Mouse (Mus musculus) cerebellum, adult 11 months (tissue): ENCODE results near the gene Trim62.

Experiments
- DNase-seq: peaks from one replicate; pipeline ENCODE4 v3.0.0; 2022

The Trim62 gene

DNA sequence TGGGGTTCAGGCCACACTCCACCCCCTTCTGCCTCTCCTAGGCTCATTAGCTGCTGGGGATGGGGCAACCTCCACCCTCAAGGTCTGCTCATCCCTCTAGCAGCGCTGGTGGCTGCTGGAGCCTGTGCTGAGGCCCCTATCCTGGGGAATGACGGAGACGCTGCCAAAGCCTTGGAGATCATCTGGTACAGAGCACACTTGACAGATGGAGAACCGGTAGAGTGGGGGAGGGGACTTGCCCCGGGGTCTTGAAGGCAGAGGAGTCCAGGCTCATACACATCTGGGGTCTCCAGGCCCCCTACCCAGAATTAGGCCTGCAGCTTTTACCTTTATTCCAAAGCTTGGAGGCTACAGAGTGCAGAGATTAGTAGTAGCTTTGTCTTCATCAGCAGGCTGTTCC is 3.2 kb downstream of the Trim62 start:
- peak; percentile 73 for DNase-seq

DNA sequence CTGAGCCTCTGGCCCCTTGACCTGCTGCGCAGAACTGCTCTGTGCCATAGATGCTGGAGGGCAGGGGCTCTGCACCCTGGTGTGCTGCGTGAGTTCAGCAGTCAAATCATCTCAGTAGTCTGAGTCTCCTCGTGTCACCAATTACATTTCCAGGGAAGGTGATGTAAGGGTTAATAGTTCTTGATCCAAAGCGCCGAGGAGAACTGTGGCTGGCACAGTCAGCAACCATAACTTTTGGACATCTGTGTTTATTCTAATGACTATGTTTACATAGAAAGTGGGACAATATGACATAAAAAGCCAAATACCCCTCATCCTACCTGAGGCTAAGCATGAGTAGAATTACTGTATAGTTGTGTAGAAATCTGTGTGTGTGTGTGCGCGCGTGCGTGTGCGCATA is 3.6 kb downstream of the Trim62 start:
- DNase-seq, result no peak

DNA sequence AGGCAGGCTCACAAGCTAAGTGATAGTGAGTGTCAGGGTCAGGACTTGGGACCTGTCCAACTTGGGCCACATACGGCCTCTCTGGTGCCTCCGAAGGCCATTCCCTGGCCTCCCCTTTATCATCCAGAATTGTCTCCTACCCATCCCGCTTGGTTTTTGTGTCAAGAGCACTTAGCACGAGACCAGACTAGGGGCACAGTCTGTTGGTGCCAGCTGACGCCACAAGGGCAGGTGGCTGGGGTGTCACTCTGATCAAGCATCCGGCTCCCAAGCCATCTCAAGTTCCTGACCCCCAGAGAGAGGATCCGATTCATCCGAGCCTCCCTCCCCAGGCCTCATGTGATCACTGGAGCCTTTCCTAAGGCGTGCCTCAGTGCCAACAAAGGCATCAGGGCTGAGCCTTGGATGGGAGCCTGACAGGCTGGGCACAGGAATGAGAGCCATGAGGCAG is 4.3 kb downstream of the Trim62 start:
- DNase-seq, result peak; percentile 91

DNA sequence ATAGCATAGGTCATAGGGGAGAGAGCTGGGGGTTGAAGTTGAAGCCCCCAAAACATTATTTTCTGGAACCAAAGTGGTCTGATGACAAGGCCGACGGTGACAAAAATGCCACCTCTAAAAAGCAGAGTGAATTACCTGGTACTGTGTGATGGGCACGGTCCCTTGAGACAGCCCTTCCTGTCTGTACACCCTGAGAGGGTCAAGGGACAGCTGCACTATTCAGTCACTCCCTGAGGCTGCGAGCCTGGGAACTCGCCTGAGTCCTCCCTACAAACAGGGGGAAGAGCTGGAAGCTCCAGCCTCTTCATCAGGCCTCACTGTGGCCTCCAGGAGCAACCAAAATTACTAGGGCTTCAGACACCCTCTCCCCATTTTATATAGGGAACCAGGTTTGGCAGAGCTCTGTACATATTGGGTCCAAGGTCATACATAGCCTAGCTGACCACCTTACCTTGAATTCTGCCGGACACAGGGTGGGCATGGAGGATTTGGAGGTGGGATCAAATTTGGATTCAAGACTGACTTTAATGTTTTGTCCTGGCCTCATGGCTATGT is 5.1 kb downstream of the Trim62 start:
- DNase-seq, result peak; percentile 37

DNA sequence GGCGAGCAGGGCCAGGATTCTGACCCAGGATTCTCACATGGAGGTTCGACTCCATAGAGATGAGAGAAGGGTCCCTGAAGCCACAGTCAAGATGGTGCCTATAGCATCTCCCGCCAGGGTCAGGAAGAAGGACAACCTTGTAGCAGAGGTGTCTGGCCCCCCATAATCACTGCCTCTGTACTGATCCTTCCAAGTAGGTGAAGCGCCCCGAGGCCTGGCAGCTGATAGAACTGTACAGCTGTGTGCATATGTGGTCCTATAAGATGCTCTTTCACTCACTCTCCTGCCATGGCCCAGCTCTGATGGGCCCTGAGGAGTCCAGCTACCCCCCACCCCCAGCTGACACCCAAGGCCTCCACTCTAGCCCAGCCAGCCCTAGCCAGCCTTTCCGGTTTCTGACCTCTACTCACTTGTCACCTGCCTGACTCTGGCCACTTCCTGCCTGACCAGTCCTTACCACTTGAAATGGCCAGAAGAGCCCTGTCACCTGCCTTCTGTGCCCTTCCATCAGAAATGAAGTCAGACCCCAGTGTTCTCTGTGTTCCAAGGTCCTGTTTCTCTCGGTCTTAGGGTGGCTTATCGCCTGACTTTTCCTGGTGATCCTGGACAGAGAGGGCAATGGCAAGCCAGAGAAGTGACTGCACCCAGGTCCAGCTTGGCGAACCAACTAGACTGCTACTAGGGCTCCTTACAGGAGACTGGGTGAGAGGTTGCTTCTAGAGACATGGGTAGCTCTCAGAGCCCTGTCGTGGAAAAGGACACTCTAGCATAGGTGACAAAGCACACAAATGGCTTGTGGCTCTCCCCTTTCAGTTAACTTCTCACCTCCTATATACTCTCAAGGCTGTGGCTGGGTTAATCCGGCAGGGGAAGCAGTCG is 6.6 kb downstream of the Trim62 start:
- DNase-seq, result peak; percentile 37

DNA sequence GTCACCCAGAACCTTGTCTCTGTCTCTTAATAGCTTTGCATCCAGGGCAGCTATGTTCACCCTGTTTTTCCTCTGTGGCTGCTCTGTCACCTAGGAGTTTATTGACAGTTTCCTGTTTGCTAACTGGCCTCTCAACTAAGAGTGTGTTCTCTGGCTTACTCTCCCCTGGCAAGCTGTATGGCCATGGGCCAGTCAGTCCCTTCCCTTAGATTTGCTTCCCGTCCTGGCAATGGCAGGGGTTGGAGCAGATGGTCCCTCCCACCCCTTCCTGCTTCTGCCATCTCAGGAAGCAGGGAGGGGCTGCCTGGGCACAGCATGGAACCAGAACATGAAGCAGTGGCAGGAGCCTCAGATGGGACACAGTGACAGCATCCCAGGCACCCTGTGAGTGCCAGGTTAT is 7.8 kb downstream of the Trim62 start:
- DNase-seq, result peak; percentile 93

DNA sequence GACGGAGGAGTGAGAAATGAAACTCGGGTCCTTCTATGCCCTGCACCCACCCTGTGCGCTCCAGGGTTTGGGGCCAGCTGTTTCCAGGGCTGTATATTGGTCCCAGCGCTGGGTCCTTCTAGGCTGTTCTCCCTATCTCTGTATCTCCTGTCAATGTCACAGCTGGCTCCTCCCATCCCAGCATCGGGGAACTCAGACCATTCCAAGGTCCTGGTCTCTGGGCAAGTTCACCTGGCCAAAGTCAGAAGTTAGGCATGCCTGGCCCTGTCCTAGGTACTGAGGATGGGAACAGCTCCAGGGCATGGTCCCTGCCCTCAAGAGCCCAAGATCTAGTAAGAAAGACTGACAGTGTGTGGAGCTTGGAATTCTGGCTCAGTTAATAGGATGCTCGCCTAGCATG is 8.4 kb downstream of the Trim62 start:
- no peak for DNase-seq

DNA sequence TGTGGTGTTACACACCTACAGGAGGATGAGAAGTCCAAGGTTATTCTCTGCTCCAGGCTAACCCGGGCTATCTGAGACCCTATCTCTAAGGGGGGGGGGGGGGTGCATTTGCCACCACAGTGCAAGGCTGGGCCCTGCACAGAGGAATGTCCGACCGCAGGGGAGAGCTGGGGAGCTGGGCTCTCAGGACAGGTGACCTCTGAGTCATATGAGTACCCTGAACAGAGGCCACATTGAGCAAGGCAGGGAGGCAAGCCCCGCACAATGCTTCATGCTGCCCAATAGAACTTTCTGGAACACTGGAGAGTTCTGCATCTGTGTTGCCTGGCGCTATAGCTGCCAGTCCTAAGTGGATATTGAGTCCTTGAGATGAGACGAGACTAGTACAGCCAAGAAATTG is 8.8 kb downstream of the Trim62 start:
- DNase-seq, result peak; percentile 24

DNA sequence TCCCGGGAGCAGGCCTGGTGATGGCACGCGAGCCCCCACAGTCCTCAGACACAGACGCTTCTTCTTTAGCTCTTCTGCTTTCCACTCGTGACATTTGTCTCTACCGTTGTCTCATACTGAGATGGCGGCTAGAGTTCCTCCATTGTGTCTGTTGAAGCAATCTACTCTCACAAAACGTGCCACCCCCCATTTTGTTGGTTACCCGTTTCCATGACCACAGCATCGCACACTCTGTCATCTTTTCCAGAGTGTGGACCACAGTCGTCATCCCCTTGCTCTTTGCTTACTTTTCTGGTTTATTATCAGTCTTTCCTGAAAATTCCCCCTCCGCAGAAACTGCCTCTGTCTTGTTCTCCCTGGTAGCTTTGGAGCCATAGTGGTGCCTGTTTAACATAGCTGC is 10.7 kb downstream of the Trim62 start:
- DNase-seq, result peak; percentile 28

DNA sequence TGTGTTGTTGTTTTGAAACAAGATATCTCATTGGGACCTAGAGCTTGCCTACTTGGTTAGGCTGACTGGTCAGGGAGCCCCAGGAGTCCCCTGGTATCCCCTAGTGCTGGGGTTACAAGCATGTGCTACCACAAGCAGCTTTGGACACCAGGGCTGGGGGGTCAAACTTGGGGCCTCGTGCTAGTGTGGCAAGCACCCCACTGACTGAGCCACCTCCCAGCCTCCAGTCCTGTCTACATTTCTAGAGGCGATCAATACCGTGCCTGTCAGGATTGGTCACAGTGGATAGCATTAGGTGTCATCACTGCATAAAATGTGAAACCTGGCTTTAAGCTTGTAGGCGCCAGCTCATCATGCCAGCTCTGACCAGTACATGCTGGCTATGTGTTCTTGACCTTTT is 12.5 kb downstream of the Trim62 start:
- DNase-seq, result no peak

DNA sequence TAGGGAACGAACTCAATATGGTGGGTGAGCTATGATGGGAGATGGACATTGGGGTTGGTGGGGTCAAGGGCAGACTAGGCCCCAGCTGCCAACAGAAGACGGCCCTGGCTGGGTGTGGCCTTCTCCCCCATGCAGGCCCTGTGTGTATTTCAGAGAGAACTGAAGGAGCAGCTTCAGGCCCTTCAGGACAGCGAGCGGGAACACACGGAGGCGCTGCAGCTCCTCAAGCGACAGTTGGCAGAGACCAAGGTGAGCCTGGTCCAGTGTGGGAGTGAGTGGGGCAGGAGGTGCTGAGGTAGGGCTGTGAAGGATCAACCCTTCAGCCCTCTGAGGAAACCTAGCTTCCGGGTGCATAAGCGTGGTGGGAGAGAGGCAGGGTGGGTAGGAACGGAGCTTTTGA is 13.3 kb downstream of the Trim62 start:
- no peak for DNase-seq

DNA sequence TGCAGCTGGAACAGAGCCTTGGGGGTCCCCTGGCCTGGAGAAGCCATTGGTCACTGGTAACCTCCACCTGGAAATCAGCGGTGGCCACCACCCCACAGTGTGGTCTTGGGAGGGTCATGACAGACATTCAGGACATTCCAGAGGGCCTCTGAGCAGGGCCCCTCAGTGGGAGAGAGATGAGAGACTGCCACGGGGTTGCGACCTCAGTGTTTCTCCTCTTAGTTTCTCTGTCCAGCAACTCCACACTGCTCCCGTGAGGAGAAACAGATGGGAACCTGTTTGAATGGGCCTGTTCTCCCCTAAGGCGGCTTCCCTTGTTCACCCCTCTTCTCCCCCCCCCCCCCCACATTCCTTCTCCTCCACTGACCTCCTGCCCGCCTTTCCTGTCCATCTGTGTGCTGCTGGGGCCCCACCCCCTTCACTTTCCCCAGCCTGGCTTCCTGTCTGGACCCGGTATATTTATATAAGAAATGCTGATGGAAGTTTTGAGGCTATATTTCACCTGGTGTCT is 14.6 kb downstream of the Trim62 start:
- DNase-seq, result peak; percentile 64

DNA sequence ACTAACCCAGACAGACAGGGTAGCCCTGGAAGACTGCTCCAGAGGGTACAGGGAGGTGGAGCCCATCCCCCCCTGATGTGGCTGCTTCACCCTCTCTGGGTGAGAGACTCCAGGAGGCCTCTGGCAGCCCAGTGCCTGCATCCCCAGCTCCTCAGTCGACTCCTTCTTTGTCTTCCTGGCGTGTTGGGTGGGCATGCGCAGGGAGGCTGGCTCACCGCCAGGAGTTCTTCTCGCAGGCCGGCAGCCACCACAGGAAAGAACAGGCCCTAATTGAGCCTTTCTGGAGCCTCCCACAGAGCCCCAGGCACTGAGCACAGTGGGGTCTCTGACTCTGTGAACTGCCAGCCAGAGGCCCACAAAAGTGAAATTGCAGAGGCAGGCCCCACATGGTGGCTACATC is 16.0 kb downstream of the Trim62 start:
- DNase-seq, result peak; percentile 79

DNA sequence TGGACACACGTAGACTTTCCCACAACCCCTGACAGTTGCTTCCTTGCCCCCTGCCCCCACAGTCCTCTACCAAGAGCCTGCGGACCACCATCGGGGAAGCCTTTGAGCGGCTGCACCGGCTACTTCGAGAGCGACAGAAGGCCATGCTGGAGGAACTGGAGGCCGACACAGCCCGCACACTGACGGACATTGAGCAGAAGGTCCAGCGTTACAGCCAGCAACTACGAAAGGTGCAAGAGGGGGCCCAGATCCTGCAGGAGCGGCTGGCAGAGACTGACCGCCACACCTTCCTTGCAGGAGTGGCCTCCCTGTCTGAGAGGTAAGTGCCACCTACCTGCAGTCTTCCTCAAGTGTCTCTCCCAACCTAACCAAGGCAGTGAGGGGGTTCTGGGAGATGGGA is 17.1 kb downstream of the Trim62 start:
- peak; percentile 31 for DNase-seq

DNA sequence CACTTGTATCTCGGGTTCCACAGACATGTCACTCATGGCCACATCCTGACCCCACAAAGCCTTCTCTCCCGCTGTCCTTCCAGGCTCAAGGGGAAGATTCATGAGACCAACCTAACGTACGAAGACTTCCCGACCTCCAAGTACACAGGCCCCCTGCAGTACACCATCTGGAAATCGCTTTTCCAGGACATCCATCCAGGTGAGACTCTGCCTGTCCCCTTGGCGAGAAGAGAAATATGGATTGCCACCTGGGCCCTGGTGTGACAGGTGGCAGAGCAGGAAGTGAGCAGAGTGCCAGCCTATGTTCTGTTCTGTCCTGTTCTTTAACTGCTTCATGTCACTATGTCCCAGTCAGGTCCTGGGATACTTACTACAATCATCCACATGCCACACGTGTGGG is 19.0 kb downstream of the Trim62 start:
- peak; percentile 81 for DNase-seq

DNA sequence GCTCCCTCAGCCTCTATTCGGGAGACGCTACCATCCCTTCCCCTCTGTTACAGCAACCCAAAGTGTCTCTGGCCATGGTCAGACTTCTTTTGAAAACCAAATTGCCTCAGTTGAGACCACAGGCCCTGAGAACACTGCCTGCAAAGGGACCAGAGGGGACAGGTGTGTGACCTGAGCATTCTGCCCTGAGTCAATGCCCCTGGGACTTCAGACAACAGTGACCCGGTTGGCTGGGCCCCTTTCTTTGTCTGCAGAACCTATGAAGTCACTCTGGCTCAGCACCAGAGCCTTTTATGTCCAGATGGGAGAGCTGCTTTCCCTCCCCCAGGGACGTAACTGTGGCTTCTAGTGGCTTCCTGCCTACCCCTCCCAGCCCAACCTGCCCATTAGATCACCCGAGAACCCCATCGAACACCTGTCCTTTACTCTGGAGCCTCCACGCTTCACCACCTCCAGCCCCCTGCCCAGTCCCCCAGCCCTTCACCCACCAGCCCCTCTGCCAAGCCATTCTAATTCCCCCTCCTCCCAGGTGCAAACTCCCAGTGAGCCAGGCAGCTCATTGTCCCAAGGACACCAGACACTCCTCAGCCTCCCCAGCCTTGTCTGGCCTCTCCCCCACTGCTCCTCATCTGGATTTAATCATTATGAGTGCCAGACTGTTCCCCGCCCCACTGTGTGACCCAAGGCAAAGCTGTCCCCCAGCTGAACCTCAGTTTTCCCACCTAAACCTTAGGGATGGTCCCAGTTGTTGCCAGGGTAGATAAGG is 20.8 kb downstream of the Trim62 start:
- DNase-seq, result peak; percentile 48

DNA sequence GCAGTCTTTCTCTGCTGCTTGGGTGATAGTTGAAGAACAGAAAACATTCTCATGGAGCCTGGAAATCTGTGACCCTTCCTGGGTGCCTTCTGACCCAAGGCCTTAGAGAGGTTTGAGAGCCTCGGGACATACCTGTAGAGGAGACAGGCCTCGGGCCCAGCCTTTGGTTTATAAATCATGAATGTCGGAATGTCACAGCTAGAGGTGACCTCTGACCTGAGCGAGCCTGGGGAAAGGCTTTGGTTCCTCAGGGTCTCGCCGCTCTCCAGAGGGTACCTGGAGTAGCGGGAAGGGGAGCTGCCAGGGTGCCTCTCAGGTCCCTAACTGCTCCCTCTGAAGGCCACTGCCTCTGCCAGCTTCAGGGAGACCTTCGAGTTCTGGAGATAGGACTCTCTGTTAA is 21.9 kb downstream of the Trim62 start:
- DNase-seq, result no peak

DNA sequence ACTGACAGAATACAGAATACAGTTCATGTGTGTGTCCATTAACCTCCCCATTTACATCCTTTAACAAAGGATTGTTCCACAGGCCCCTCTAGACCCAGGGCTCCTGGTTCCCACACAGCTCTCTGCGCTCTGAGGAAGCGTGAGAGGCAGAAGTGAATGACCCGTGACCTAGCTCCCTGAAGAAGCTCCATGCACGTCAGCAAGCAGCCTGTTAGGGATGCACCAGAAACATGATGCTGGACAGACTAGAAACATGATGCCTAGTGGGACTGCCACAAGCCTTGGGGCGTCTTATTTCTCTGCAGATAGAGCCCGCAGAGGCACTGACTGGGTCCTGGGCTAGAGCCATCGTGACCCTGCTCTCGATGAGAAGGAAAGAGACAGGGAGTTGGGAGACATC is 23.4 kb downstream of the Trim62 start:
- no peak for DNase-seq

DNA sequence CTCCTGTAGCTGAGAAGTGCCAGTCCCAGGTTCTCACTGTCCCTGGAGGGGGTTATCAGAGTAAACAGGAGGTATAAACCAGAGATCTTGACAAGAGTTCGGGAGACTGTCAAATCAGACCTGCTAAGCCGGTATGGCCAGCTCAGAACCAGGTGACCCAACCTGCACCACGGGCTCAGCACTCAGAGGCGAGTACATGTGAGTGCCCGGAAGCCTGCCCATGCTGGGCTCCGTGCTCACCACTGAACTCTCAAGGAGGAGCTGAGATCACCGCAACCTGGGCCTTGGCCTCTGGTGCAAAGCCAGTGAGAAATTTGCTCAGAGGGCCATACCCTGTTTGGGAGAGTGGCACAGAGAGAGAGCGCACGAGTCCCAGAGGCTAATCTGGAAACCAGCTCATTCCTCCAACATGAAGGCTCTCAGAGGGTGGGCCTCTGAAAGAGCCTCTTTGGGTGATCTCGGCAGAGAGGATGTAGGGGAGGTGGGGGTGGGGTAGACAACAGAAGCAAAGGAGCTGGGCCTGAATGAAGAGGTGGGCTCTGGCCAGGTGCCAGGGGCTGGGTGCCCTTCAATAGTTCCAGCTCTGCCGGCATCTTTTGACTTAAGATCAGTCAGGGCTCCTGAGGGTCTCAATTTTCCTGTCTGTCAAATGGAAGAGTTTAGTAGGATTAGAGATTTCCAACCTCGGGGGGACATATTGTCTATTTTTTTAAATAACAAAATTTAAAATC is 24.0 kb downstream of the Trim62 start:
- peak; percentile 41 for DNase-seq

DNA sequence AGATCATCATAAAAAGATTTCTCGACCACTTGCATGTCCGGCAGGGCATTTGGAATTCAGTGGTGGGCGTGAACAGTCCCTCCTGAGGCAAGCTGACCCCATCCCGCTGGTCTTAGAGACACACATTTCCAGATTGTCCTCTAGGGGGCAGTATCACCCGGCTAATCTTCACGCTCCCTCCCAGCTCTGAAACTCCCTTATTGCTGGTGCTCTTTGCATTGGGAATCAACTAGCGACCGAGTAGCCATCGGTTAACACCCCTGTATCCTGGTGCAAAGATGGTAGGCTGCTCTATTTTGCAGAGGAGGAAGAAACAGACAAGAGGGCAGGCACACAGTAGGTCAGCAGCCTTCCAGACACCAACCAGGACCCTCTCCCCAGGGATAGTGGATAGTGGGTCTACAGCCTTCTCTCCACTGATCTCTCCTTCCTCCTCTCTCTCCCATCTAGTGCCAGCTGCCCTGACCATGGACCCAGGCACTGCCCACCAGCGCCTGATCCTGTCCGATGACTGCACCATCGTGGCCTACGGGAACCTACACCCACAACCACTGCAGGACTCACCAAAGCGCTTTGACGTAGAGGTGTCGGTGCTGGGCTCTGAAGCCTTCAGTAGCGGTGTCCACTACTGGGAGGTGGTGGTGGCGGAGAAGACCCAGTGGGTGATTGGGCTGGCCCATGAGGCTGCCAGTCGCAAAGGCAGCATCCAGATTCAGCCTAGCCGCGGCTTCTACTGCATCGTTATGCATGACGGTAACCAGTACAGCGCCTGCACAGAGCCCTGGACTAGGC is 25.4 kb downstream of the Trim62 start:
- peak; percentile 73 for DNase-seq

DNA sequence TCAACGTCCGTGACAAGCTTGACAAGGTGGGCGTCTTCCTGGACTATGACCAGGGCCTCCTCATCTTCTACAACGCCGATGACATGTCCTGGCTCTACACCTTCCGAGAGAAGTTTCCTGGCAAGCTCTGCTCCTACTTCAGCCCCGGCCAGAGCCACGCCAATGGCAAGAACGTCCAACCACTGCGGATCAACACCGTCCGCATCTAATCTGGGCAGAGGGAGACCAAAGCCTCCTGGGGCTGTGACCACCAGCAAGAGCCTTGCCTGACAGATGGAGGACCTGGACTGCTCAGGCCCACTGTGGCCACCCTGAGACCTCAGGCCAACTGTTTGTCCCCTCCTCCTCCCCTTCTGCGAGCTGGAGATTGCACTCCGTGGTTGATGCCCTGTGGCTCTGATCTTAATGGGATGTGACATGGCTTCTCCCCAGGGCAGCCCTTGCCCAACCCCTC is 26.0 kb downstream of the Trim62 start:
- DNase-seq, result peak; percentile 52
